Mouse (Mus musculus) ovary, postnatal 36 days (tissue): ENCODE results near the gene Gid4.

Experiments used
- DNase-seq: peaks from one replicate; pipeline ENCODE4 v3.0.0; 2022; ENCODE audit warnings: low spot score, mixed read lengths

Gene Gid4

GRCm38 (mm10) chr11:60416963-60417716 is at the start of gene Gid4:
Gene Gid4 (plus strand): TSS chr11:60417145.
- DNase-seq = peak; percentile 99

GRCm38 (mm10) chr11:60367256-60367655 is 49.7 kb upstream of the Gid4 start:
- no peak for DNase-seq

DNA sequence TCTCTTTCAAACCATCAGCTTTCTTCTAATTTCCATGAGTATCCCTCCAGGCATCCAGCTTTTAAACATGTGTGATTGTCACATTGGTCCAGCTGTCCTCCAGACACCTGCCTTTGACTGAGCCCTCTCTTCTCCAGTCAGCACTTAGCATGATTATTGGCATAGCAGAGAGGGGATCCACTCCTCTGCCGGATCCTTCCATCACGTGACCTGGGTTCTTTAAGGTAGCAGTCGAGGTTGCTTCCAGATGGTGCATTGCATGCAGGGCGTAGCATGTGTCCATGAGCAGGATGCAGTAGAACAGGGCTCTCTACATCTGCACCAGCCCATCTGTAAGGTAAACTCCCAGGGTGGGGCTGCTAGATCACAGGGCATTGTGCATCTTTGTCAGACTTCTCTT is 48.0 kb upstream of the Gid4 start:
- no peak for DNase-seq

DNA sequence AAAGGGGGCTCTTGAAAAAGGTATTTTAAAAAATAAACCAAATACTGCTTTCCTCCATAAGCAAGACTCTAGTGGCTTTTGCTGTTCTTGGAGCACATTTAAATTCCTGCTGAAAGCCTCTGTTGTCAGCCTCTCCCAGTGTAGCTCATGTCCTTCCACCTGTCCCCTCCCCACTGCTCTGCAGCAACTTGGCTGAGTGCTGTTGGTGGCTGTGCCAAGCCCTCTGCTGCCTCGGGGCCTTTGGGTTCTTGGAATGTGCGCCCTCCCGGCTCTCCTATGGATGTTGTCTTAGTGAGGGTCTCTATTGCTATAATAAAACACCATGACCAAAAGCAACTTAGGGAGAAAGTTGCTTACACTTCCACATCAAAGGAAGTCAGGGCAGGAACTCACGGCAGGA is 47.5 kb upstream of the Gid4 start:
- DNase-seq = no peak

GRCm38 (mm10) chr11:60370431-60370830 is 46.5 kb upstream of the Gid4 start:
- no peak for DNase-seq

DNA sequence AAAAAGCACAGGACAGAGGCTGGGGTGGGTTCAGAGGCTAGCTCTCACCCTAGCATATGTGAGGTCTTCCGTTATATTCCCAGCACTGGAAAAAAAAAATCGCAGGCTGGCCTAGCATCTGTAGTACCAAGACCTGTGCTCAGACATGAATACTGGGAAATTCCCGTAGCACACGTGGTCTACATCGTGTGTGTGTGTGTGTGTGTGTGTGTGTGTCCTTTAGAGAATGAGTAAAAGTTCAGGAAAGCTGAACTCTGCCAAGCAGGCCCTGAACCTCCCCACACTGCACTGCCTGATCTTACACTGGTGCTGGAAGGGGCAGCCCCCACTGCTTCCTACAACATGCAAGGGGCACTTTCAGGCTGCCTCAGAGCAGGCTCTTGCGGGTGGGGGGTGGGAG is 42.5 kb upstream of the Gid4 start:
- DNase-seq = no peak

- DNase-seq = no peak
These were observed 33.4 kb upstream of the Gid4 start for GRCm38 (mm10) chr11:60383518-60383917.

DNA sequence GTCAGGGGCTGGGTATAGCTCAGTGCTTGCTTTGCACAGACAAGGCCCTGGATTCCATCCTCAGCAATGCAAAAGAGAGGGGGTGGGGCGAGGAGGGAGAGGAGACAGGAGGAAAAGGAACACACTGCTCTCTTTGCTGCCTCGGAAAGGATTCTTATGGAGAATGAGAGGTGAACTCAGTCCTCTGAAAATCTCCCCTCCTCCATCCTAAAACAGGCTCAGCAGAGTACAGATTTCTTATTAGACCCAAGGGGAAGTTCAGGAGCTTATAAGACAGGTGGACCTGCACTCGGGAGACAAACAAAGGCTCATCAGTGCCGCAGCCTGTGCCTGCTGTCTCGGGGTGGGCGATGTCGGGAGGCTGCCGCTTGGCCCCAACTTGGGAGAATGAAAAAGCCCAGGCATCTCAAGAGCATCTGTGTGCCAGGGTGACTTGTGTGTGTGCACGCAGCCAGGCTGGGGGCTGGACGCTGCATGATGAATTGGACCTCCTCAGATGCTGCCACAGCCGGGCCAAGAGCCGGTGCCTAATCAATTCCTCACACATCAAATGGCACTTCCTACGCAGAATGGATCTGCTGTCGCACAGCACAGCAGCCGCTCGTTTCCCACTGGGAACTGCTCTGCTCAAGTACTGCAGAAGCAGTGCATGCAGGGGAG is 32.1 kb upstream of the Gid4 start:
- DNase-seq = no peak

DNA sequence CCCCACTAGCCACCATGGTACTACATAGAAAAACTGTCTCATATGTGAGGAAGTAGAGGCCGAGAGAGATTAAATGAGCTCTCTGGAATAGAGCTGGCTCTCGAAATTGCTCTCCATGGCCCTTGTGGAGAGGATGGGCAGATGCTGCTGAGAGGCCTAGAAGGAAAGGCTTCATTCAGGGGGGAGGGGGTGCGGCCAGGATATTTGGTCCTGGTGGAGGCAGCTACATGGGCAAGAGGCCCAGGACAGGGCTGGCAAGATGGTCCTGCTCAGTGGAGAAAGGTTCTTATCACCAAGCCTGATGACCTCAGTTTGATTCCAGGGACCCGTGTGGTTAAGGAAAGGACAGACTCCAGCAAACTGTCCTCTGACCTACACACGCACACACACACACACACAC is 31.0 kb upstream of the Gid4 start:
- DNase-seq = no peak

- DNase-seq = no peak
These were observed 29.0 kb upstream of the Gid4 start for GRCm38 (mm10) chr11:60387944-60388343.

- DNase-seq = no peak
These were observed 25.6 kb upstream of the Gid4 start for GRCm38 (mm10) chr11:60391346-60391745.

- peak; percentile 22 for DNase-seq
These were observed 20.4 kb upstream of the Gid4 start for GRCm38 (mm10) chr11:60396546-60396945.

- no peak for DNase-seq
These were observed 19.8 kb upstream of the Gid4 start for GRCm38 (mm10) chr11:60397172-60397571.

GRCm38 (mm10) chr11:60406606-60407005 is 10.3 kb upstream of the Gid4 start:
- no peak for DNase-seq

DNA sequence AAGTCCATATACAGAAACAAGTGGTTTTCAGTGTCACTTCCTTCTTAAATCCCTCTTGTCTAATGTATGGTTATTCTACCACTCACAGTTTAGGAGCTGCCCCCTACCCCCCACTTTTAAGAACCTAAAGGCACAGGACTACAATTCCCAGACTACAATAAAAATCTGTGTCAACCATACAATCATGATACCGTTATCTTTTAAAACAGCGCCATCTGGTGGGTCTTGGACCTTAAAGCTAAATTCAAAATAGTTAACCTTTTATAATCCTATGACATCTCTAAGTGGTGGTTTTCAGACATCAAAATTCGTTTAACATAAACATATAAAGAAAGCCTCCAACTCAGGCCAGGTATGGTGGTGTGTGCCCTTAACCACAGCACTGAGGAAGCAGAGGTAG is 4.8 kb upstream of the Gid4 start:
- no peak for DNase-seq

DNA sequence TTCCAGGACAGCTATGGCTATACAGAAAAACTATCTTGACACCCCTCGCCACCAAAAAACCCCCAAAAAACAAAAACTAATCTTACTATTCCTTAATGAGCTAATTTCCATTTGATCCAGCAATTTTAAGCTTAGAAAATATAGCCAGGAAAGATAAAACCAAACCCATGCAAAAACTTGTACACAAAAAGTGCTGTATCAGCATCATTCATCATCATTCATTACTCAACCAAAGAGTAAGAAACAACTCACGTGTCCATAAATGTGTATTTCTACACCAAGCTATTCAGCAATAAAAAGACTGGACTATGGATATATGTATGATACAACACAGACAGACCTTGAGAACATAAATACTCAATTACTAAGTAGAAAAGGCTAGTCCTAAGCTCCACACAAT is 4.0 kb upstream of the Gid4 start:
- DNase-seq = no peak

- no peak for DNase-seq
These were observed 369 bp upstream of the Gid4 start for GRCm38 (mm10) chr11:60416590-60416962.

GRCm38 (mm10) chr11:60417717-60418472 is 950 bp downstream of the Gid4 start, which contains the start of gene Atpaf2:
Gene Atpaf2 (minus strand): TSS chr11:60418457.
- no peak for DNase-seq

DNA sequence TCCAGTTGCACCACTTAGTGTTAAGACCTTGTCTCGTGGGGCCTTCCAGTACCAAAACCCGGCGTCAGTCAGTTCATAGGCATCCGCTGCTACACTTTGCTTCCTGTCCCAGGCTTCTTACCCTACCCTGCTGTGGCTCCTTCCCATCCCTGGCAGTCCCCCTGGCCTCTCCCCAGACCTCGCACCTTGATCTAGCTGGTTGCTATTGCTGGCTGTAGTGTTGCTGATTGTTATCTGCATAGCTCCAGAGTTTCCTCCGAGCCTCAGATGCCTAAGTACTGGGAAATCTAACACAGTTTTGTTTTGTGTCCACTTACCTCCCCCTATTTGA is 1.5 kb downstream of the Gid4 start:
- DNase-seq = no peak

DNA sequence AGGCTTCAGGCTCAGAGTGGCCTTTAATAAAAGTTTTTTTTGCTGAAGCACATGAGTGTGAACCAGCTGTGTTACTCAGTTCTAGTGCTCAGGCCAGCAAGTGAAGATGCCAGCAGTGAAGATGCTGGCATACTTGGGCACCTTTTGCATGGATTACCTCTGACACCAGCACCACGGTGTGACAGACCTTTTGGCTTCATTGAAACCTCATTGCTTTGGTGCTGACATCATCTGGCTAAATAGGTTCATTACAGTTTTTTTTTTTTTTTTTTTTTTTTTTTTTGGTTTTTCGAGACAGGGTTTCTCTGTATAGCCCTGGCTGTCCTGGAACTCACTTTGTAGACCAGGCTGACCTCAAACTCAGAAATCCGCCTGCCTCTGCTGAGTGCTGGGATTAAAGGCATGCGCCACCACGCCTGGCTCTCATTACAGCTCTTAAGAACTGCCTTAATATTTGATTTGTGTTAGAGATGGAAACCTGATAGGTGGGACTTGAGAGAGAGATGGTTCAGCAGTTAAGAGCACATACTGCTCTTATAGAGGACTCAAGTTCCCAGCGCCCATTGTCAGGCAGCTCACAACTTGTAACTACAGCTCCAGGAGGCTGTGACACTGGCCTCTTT is 5.2 kb downstream of the Gid4 start:
- DNase-seq = no peak

- DNase-seq = no peak
These were observed 6.1 kb downstream of the Gid4 start for GRCm38 (mm10) chr11:60423006-60423405.

- no peak for DNase-seq
These were observed 9.5 kb downstream of the Gid4 start for GRCm38 (mm10) chr11:60426417-60426816.

GRCm38 (mm10) chr11:60427628-60428027 is 10.7 kb downstream of the Gid4 start:
- no peak for DNase-seq
